Mouse (Mus musculus): ENCODE results near the gene 2310039H08Rik.
"Not testable (repeated sequence)": the region's sequence is repeated elsewhere in the genome, so short reads cannot be mapped to it uniquely, and the experiment has no call there.

Gene 2310039H08Rik

GRCm38 (mm10) chr17:46763544-46763943, 8.9 kb upstream of the 2310039H08Rik start, which contains the start of gene Ptcra:
TSS of gene Ptcra (minus strand) at chr17:46763712.
- DNase-seq = no peak

GRCm38 (mm10) chr17:46764916-46765315, 7.5 kb upstream of the 2310039H08Rik start:
- not testable (repeated sequence) for DNase-seq

GRCm38 (mm10) chr17:46767868-46768267, 4.6 kb upstream of the 2310039H08Rik start:
- DNase-seq = no peak

- DNase-seq = no peak
Measured at GRCm38 (mm10) chr17:46770546-46770945, 1.9 kb upstream of the 2310039H08Rik start.

GRCm38 (mm10) chr17:46771025-46771424, 1.4 kb upstream of the 2310039H08Rik start:
- DNase-seq = no peak

GRCm38 (mm10) chr17:46771616-46772015, 819 bp upstream of the 2310039H08Rik start:
- no peak for DNase-seq

GRCm38 (mm10) chr17:46772038-46772403, 414 bp upstream of the 2310039H08Rik start:
- no peak for DNase-seq

- DNase-seq = no peak
Measured at GRCm38 (mm10) chr17:46773278-46774130, 1.1 kb downstream of the 2310039H08Rik start.

- DNase-seq = no peak
Measured at GRCm38 (mm10) chr17:46774131-46774472, 1.7 kb downstream of the 2310039H08Rik start.

GRCm38 (mm10) chr17:46775070-46775469, 2.6 kb downstream of the 2310039H08Rik start:
- DNase-seq = no peak

GRCm38 (mm10) chr17:46776087-46776486, 3.7 kb downstream of the 2310039H08Rik start:
- no peak for DNase-seq

GRCm38 (mm10) chr17:46781876-46782275, 9.4 kb downstream of the 2310039H08Rik start:
- no peak for DNase-seq

GRCm38 (mm10) chr17:46782341-46783221, 10.1 kb downstream of the 2310039H08Rik start, which contains the start of gene Rpl7l1:
TSS of gene Rpl7l1 (minus strand) at chr17:46782672.
- peak; percentile 91 for DNase-seq

- DNase-seq = no peak
Measured at GRCm38 (mm10) chr17:46783222-46783565, 10.8 kb downstream of the 2310039H08Rik start.

GRCm38 (mm10) chr17:46786952-46787351, 14.5 kb downstream of the 2310039H08Rik start:
- no peak for DNase-seq

GRCm38 (mm10) chr17:46787974-46788373, 15.5 kb downstream of the 2310039H08Rik start:
- DNase-seq = not testable (repeated sequence)

- DNase-seq = no peak
Measured at GRCm38 (mm10) chr17:46792963-46793362, 20.5 kb downstream of the 2310039H08Rik start.

GRCm38 (mm10) chr17:46796743-46797142, 24.3 kb downstream of the 2310039H08Rik start:
- DNase-seq = no peak

GRCm38 (mm10) chr17:46797386-46797785, 25.0 kb downstream of the 2310039H08Rik start:
- no peak for DNase-seq

- DNase-seq = no peak
Measured at GRCm38 (mm10) chr17:46799680-46800079, 27.2 kb downstream of the 2310039H08Rik start.

- DNase-seq = no peak
Measured at GRCm38 (mm10) chr17:46801761-46802160, 29.3 kb downstream of the 2310039H08Rik start.

GRCm38 (mm10) chr17:46808376-46808775, 35.9 kb downstream of the 2310039H08Rik start:
- no peak for DNase-seq

GRCm38 (mm10) chr17:46809131-46809830, 36.8 kb downstream of the 2310039H08Rik start:
- DNase-seq = no peak

Data from right cerebral cortex, postnatal 14 days (tissue).